Mouse (Mus musculus) hindbrain, embryonic 16.5 days (tissue): ENCODE data around the gene Ttc7. TPM values are rescaled to one million over a fixed set of nuclear protein-coding genes. Genes with fewer than 3 reads are reported as not detected.

Experiments
- ATAC-seq: fragments of 200-750 bp; cut with Nextera tagmentation; 2 replicates; pipeline ENCODE4 v1.8.0; 2017; ENCODE audit warnings: moderate TSS enrichment, moderate library complexity
- H3K27ac ChIP-seq: fragments of 300-500 bp; sonication (generic); 2 replicates; pipeline ENCODE4 v1.5.1; 2014; ENCODE audit warnings: low read depth, mild to moderate bottlenecking, control low read depth, low read length, moderate library complexity
- H3K27me3 ChIP-seq: fragments of 300-500 bp; sonication (generic); replicated peaks from 2 replicates; pipeline ENCODE4 v1.6.1; 2014; ENCODE audit warnings: low read length; ENCODE audit not compliant: control insufficient read depth, insufficient read depth
- H3K36me3 ChIP-seq: fragments of 300-500 bp; sonication (generic); 2 replicates; pipeline ENCODE4 v1.6.1; 2014; ENCODE audit warnings: mild to moderate bottlenecking, low read length, moderate library complexity, mixed read lengths; ENCODE audit not compliant: control insufficient read depth, insufficient read depth
- H3K4me1 ChIP-seq: fragments of 300-500 bp; sonication (generic); 2 replicates; pipeline ENCODE4 v1.6.1; 2014; ENCODE audit warnings: low read depth, low read length; ENCODE audit not compliant: control insufficient read depth, insufficient read depth
- H3K4me2 ChIP-seq: fragments of 300-500 bp; sonication (generic); 2 replicates; pipeline ENCODE4 v1.6.1; 2014; ENCODE audit warnings: mild to moderate bottlenecking, low read length, control low read depth, moderate library complexity
- H3K4me3 ChIP-seq: fragments of 300-500 bp; sonication (generic); 2 replicates; pipeline ENCODE4 v1.5.1; 2014; ENCODE audit warnings: mild to moderate bottlenecking, low read length, control low read depth, moderate library complexity
- H3K9ac ChIP-seq: fragments of 300-500 bp; sonication (generic); 2 replicates; pipeline ENCODE4 v1.6.1; 2014; ENCODE audit warnings: low read depth, mild to moderate bottlenecking, control low read depth, low read length, moderate library complexity
- H3K9me3 ChIP-seq: fragments of 300-500 bp; sonication (generic); 2 replicates; pipeline ENCODE4 v1.6.1; 2014; ENCODE audit warnings: mild to moderate bottlenecking, low read length, moderate library complexity; ENCODE audit not compliant: control insufficient read depth
- WGBS: fragments of 180-500 bp; shearing (Covaris S2); extraction: QIAGEN DNeasy Blood & Tissue Kit; methylation state at CpG from one replicate; pipeline ENCODE4 v1.1.7; 2014; 5-methylcytosine and 5-hydroxymethylcytosine counted together
- polyA plus RNA-seq: library from polyadenylated mRNA; unstranded; fragments of >200 nt; fragmentation: Nextera tagmentation; extraction: Ambion mirVana; gene quantifications from 2 replicates; pipeline ENCODE4 v1.2.1, GENCODE M21; 2015

Gene Ttc7
- 6.1 and 6.6 TPM in 2 replicates for polyA plus RNA-seq

DNA sequence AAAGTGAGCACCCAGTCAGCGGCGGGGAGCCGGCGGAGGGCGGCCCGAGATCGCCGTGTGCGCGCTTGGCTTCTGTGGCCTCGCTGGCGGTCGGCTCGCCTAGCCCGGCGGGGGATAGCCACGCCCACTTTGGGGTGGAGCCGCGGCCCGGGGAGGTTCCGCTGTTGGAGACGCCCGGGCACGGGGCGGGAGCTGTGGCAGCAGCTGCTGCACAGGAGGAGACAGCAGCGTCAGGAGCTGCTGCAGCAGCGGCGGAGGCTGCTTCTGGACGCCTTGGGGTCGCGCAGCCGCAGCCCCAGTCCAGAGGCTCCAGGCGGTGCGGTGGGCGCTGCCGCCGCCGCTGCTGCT is at the start of gene Ttc7:
Ttc7 (plus strand) TSS at position 181 of the 348 bp plus-strand sequence.
- Histone ChIP-seq H3K27ac (peak within 1 kb of the TSS; percentile 77), H3K4me2 (peak within 1 kb of the TSS; percentile 85), H3K9me3 (no peaks in the 10 kb centered on the region), H3K27me3 (peaks cover 8% of the 10 kb centered on the region), H3K36me3 (no peaks in the 10 kb centered on the region), H3K9ac (peak within 1 kb of the TSS; percentile 85), H3K4me1 (peaks cover 19% of the 10 kb centered on the region), H3K4me3 (peak within 1 kb of the TSS; percentile 70)
- ATAC-seq: peak; percentile 95
- WGBS: under 1% methylated on average over 20 of the region's 38 CpGs

DNA sequence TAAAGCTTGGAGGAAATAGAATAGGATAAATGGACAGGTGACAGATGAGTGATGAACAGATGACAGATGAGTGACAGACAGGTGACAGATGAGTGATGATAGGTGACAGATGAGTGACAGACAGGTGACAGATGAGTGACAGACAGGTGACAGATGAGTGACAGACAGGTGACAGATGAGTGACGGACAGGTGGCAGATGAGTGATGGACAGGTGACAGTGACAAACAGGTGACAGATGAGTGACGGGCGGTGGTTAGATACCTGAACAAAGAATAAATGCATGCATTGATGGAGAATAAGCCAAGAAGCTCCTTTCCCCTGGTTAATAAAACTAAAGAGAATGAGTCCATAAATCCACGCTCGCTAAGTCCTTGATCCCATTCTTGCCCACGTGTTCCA is 47.7 kb upstream of the Ttc7 start:
- no peaks in the 10 kb centered on the region for H3K9me3 ChIP-seq
- H3K36me3 ChIP-seq: no peaks in the 10 kb centered on the region
- H3K27ac ChIP-seq: no peak overlapping the region
- ATAC-seq: no peak
- H3K4me1 ChIP-seq: no peaks in the 10 kb centered on the region
- H3K4me2 ChIP-seq: no peak overlapping the region
- H3K4me3 ChIP-seq: no peak overlapping the region
- no peak overlapping the region for H3K9ac ChIP-seq
- no peaks in the 10 kb centered on the region for H3K27me3 ChIP-seq
- 91% methylated on average over 6 of the region's 6 CpGs for WGBS

DNA sequence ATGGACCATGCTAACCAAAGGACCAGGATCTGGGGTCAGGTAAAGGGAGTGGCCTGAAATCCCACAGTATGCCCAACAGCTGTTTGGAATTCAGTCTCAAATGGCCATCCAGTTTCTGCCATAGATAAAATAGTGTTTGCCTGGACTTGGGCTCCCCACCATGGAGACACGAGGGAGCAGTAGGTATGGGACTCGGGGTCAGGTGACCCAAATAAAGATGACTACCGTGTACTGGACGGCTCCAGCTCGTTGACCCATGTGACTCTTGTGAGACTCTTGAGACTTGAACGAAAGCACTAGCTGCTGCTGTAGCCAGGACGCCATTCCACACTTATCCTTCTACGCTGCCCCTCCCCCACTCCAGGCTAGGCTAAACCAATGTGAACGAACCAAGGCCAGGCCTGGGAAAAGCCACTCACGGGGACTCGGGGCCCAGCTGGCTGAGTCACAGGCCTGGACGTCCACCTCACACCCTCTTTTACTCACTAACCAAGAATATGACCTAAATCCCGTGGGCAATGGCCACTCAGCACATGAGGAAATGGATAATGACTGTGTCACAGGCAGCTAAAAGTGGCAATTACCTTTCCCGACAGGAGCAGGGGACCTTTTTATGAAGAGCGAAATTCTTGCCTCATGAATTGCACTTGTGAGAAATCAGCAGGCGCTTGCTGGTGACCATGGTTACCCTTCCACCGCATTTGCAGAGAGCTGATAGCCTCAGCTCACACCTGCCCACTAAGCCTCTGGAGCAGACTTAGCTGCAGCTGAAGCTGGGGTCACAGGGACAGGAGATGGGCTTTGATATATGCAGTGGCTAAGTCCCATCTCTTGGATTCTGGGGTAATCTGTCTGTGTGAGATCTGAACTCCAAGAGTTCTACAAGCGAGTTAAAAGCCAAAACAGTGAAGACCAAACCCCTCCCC is 45.7 kb upstream of the Ttc7 start:
- no peaks in the 10 kb centered on the region for H3K9me3 ChIP-seq

DNA sequence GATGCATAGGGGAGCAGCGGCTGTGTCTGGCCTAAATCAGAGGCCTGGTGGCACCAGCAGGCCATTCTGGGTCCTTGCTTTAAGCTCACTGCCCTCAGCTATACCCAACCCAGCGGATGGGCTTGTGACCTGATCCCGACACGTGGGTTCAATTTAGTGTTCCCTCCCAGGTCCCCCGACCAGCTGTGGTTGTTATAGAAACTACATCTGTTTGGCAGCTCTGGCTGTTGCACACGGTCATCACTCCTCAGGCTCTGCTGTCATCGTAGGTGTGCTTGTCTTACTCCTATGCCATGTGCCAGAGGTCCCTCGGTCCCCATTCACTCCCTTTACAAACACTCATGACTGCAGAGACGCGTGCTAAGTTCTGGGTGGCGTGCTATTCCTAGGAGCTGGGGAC is 44.9 kb upstream of the Ttc7 start:
- Histone ChIP-seq H3K36me3 (no peaks in the 10 kb centered on the region), H3K9me3 (no peaks in the 10 kb centered on the region), H3K9ac (no peak overlapping the region), H3K4me1 (no peaks in the 10 kb centered on the region), H3K4me2 (no peak overlapping the region), H3K27me3 (no peaks in the 10 kb centered on the region), H3K4me3 (no peak overlapping the region), H3K27ac (no peak overlapping the region)
- 85% methylated on average over 11 of the region's 11 CpGs for WGBS
- no peak for ATAC-seq

More for the DNA sequence above, 45.7 kb upstream of the Ttc7 start:
- Histone ChIP-seq H3K36me3 (no peaks in the 10 kb centered on the region), H3K4me1 (no peaks in the 10 kb centered on the region), H3K27me3 (no peaks in the 10 kb centered on the region), H3K27ac (no peak overlapping the region), H3K4me2 (no peak overlapping the region), H3K9ac (no peak overlapping the region), H3K4me3 (no peak overlapping the region)
- no peak; the same call in 1 of the 2 replicates for ATAC-seq
- 49% methylated on average over 18 of the region's 18 CpGs for WGBS

DNA sequence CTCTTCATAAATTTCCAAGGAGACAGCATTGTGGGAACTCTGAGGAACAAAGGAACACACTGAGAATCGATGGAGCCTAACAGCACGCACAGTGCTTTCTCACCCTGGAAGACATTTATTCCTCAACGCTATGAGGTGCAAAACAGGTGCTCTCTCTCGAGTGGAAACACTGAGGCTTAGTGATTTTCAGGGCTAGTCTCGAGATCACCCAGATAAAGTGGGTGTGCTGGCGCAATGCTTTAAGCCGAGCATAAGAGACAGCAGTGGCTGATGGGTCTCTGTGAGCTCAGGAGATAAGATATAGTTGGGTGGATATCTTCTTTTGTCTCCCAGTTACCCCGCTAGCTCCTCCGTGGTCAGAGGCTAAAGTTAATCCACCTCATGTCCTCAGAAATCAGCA is 36.6 kb upstream of the Ttc7 start:
- no peak overlapping the region for H3K4me2 ChIP-seq
- ATAC-seq: no peak
- no peak overlapping the region for H3K27ac ChIP-seq
- no peak overlapping the region for H3K4me3 ChIP-seq
- no peaks in the 10 kb centered on the region for H3K9me3 ChIP-seq
- WGBS: 69% methylated on average over 9 of the region's 9 CpGs
- H3K36me3 ChIP-seq: no peaks in the 10 kb centered on the region
- no peaks in the 10 kb centered on the region for H3K27me3 ChIP-seq
- H3K9ac ChIP-seq: no peak overlapping the region
- H3K4me1 ChIP-seq: no peaks in the 10 kb centered on the region

DNA sequence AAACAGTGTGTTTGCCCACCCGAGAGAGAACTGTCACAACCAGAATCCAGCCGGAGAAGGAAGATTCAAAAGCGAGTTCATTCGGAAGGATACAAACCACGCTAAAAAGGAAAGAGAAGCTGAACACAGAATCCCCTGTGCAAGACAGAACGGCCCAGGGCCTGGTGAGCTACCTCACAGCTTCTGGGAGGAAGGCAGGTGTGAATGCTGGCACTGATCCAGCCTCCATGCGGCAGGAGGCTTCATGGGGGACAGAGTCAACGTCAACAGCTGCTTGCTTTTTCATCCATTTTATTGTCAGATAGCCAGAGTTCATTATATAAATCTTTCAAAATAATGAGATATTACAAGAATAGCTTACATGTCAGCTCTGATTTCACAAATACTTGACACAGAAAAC is 28.3 kb upstream of the Ttc7 start:
- H3K4me3 ChIP-seq: no peak overlapping the region
- H3K9ac ChIP-seq: no peak overlapping the region
- H3K4me1 ChIP-seq: no peaks in the 10 kb centered on the region
- ATAC-seq: no peak
- H3K27me3 ChIP-seq: no peaks in the 10 kb centered on the region
- H3K4me2 ChIP-seq: no peak overlapping the region
- peaks cover 19% of the 10 kb centered on the region for H3K36me3 ChIP-seq
- 73% methylated on average over 8 of the region's 8 CpGs for WGBS
- H3K27ac ChIP-seq: no peak overlapping the region
- no peaks in the 10 kb centered on the region for H3K9me3 ChIP-seq

DNA sequence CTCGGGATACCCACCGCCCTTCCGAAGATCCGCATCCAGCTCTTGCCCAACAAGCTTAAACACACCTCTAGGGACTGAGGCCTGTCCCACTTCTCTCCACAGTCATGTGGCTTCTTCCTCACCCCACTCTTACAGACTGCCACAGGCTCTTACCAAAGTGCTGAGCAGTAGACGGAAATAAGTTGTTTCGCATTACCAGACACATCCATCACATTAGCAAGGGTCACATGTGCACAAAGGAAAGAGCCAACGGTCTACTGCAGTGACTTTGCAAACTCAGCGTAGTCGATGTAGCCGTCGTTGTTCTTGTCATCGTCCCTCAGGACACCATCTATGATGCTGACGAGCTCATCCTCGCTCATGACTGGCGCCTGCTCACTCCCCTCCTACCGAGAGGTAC is 27.0 kb upstream of the Ttc7 start:
- peaks cover 19% of the 10 kb centered on the region for H3K36me3 ChIP-seq
- H3K27me3 ChIP-seq: no peaks in the 10 kb centered on the region
- H3K9me3 ChIP-seq: peaks cover 2% of the 10 kb centered on the region; the same call in 1 of the 2 replicates
- H3K4me2 ChIP-seq: no peak overlapping the region
- H3K27ac ChIP-seq: no peak overlapping the region
- no peak overlapping the region for H3K4me3 ChIP-seq
- ATAC-seq: no peak
- no peak overlapping the region for H3K9ac ChIP-seq
- 74% methylated on average over 16 of the region's 16 CpGs for WGBS
- H3K4me1 ChIP-seq: no peaks in the 10 kb centered on the region

DNA sequence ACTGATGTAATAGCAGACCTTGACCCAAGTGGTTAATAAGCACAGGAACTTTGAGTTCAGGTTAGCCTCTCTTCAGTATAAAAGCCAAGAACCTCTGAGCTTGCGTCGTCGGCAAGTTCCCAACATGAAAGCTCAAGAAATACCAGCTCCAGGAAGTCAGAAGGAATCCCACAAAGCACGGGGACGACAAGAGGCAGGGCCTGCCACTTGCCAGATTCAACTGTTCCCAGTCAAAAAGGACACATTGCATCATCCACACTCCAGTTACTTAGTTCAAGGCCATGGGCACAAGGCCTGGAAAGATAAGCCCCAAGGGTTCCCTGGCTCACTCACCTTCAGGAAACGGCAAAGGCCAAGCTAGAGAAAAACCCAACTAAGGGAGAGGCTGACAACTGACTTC is 19.3 kb upstream of the Ttc7 start:
- WGBS: 95% methylated on average over 6 of the region's 6 CpGs
- Histone ChIP-seq H3K4me3 (no peak overlapping the region), H3K27me3 (no peaks in the 10 kb centered on the region), H3K27ac (no peak overlapping the region), H3K4me2 (no peak overlapping the region), H3K4me1 (peaks cover 9% of the 10 kb centered on the region), H3K9me3 (peaks cover 2% of the 10 kb centered on the region; the same call in 1 of the 2 replicates), H3K9ac (no peak overlapping the region), H3K36me3 (0 out of 2 replicates have a peak, but pooled peaks cover 2% of the 10 kb centered on the region)
- ATAC-seq: no peak

DNA sequence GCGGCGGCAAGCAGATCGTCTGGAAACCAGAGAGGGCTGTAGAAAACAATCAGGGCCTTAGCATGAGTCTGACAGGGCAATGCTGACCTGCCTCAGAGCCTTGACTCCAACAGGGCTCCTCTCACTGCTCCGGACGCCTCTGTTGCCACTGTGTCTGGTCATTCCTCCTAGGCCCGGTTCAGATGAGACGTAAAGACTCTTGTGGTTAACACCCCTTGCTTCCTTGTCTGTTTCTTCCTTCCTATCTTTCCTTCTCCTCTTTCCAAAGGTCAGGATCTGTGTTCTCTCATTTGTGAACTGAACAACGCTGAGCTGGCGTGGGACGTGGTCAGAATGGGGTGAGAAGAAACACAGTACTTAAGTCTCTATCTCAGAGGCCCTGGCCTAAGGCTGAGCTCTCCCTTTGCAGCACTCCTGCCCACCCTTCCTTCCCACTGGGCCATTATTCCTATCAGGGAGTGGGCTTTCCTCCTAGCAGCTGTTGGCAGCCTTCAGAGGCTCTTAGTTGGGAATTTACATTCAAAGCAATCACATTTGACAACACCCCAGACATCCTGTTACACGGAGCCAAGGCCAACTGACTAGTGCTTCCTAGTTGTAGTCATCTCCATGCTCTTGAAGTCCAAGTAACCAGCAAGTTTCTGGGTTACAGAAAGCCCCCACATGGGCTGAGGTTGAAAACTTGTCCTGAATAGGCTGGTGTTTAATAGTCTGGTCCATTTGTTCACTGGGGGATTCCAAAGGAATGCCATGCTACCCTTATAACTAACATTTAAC is 18.4 kb upstream of the Ttc7 start:
- no peak overlapping the region for H3K9ac ChIP-seq
- peaks cover 9% of the 10 kb centered on the region for H3K4me1 ChIP-seq
- 0 out of 2 replicates have a peak, but pooled peaks cover 2% of the 10 kb centered on the region for H3K36me3 ChIP-seq
- no peak for ATAC-seq
- H3K9me3 ChIP-seq: peaks cover 2% of the 10 kb centered on the region; the same call in 1 of the 2 replicates
- H3K4me2 ChIP-seq: peak overlapping the region; percentile 61
- peak overlapping the region; percentile 76; the same call in 1 of the 2 replicates for H3K4me3 ChIP-seq
- H3K27me3 ChIP-seq: no peaks in the 10 kb centered on the region
- 93% methylated on average over 11 of the region's 11 CpGs for WGBS
- no peak overlapping the region for H3K27ac ChIP-seq
